Mouse (Mus musculus): ENCODE data around the gene Apoa5.

Gene Apoa5

DNA sequence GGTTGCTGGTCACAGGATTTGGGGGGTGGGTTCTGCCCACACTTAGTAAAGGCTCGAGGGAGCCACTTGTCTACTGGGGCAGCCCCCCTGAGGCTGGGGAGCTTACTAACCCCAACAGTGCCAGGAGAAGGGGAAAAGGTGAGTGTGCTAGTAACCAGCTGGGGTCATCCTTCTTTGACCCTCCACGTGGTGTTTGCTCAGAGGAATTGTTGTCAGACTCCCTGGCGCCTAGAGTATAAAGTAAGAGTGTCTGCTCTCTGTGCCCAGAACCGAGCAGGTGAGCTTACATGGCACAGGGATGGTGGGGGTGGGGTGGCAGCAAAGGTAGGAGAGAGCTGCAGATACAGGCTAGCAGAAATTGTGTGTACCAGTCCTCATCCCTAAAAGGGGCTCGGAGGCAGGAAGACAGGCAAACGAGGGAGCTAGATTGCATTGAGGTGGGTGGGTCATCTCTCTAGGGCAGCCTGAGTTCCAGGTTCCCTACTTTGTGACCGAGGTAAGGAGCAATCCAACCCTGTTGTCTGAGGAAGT, at the start of gene Apoa5:
Gene Apoa5 (plus strand): TSS at position 291 of the 531 bp plus-strand sequence.
- DNase-seq: no peak

- DNase-seq: no peak
Observed at GRCm38 (mm10) chr9:46223090-46223489, 45.3 kb upstream of the Apoa5 start.

GRCm38 (mm10) chr9:46224101-46224500, 44.3 kb upstream of the Apoa5 start:
- DNase-seq: no peak

DNA sequence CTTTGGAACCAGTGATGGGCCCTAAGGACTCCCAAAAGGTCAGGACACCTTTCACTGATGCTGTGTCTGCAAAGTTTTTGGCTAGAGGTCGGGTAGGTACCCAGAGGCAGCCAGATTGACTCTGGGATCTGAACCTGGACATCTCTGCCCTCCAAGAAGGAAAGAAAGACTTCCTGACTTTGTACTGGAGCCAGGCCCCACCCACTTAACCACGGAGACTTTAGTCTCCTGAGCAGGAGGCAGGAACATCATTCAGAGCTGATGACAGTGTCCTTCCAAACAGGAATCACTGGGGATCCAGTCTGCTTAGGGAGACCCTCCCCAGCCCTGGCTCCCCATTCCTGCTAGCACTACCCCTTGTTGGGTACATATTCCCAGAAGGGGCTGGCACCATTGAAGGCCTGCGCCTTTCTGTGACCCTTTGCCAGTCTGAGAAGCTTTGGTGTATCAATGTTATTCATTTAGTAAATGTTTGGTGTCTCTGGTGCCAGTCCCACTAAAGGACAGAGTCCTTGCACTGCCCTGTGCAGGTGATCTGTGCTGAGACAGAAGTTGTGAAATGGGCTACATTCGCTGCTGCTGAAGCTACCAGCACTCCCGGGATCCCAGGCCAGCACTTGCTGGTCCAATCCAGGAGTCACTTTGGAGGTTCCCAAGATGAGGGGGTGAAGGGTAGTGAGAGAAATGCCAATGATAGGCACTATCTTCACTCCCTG, 43.3 kb upstream of the Apoa5 start:
- no peak for DNase-seq

- DNase-seq: no peak
Observed at GRCm38 (mm10) chr9:46227064-46227614, 41.3 kb upstream of the Apoa5 start.

DNA sequence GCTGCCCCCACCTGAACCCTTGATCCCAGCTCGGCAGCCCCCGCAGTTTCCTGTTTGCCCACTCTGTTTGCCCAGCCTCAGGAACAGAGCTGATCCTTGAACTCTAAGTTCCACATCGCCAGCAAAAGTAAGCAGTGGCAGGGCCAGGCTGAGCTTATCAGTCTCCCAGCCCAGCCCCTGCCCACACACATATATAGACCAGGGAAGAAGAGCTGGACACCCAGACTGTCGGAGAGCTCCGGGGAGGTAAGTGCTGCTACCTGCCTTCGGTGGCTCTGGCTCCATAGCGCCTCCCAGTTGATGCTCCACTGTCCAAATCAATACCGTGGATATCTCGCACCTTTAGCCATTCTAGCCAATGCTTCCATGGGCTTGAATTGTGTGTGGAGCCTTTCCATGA, 39.9 kb upstream of the Apoa5 start, which contains the start of gene Apoa1:
Gene Apoa1 (plus strand): TSS at position 90 of the 400 bp plus-strand sequence.
- no peak for DNase-seq

- DNase-seq: peak; percentile 88
Observed at GRCm38 (mm10) chr9:46229573-46230449, 38.6 kb upstream of the Apoa5 start.

GRCm38 (mm10) chr9:46230450-46230975, 37.9 kb upstream of the Apoa5 start:
- DNase-seq: no peak

- no peak for DNase-seq
Observed at GRCm38 (mm10) chr9:46235196-46235595, 33.2 kb upstream of the Apoa5 start.

DNA sequence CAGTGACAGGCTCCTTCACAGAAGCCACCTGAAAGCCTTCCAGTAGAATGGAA, 33.0 kb upstream of the Apoa5 start, which contains the start of gene Apoc3:
Gene Apoc3 (minus strand): TSS at position 41 of the 53 bp plus-strand sequence.
- no peak for DNase-seq

GRCm38 (mm10) chr9:46235649-46236048, 32.8 kb upstream of the Apoa5 start:
- DNase-seq: no peak

DNA sequence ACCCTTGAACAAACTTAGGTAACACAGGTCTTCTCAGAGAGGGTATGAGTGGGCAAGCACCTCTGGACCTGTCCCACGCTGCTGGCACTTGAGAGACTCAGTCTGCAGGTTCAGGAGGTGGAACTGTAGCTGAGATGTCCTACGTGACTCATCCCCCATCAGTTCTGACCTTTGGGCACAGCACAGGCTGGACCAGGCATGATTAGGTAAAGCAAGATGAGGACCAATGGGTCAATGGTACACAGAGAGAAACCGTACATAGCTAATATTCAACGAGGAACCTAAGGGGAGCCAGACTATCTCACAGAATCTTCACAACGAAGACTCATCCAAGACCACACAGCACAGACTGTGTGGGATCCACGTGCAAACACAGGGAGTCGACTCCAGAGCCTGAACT, 29.6 kb upstream of the Apoa5 start:
- DNase-seq: no peak

- DNase-seq: no peak
Observed at GRCm38 (mm10) chr9:46240526-46241153, 27.8 kb upstream of the Apoa5 start, which contains the start of gene Apoa4. Gene Apoa4, plus strand, starts transcription at chr9:46240696.

- DNase-seq: no peak
Observed at GRCm38 (mm10) chr9:46241818-46242217, 26.6 kb upstream of the Apoa5 start.

GRCm38 (mm10) chr9:46243122-46243521, 25.3 kb upstream of the Apoa5 start:
- DNase-seq: no peak

DNA sequence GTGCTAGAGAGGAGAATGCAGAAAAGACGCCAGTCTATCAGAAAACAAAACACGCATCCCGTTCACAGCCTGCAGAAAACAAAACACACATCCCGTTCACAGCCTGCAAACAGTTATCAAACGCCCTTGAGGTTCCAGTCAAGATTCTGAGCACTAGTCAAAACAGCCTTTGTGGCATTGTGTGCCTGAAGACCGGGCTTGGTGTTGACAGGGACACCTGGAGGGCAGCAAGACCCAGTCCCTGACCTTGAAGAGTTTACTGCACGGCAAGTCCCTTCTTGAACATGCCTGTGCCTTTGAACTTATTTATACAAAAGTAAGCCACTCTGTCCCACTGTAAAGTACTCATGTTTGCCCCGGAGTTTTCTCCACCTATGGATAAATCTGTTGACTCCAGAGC, 24.8 kb upstream of the Apoa5 start:
- DNase-seq: no peak

DNA sequence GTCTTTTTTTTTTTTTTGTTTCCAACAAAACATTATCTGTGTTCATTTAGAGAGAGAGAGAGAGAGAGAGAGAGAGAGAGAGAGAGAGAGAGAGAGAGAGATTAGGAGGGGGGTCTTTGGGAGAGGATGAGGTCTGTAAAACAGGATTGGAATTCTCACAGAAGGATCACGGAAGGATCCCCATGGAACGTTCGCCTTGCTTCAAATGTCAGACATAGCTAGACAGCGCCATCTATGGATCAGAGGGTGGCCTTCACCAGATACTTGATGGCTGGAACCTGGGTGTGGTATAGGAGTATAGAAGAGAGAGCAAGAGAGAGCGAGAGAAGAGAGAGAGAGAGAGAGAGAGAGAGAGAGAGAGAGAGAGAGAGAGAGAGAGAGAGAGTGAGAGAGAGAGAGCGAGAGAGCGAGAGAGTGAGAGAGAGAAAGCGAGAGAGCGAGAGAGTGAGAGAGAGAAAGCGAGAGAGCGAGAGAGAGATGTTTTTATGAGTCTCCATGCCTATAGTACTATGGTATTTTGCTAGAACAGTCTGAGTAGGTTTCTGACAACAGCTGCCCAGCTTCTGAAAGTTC, 21.6 kb upstream of the Apoa5 start:
- DNase-seq: peak; percentile 33

DNA sequence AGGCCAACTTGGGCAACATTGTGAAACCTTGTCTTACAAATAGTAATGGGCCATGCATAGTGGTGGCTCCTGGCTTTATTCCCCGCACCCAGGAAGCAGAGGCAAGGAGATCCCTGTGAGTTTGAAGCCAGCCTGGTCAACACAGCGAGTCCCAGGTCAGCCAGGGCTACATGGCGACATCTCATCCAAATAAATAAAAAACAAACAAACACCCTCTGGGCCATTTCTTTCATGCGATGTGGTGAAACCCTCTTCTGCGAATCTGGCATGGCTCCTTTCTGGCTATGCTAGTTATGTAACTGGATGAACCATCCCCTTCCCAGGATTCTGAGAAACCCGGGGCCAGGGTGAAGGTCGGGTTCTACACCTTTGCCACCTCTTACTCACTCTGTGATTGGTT, 12.3 kb upstream of the Apoa5 start:
- no peak for DNase-seq

GRCm38 (mm10) chr9:46256658-46257385, 11.6 kb upstream of the Apoa5 start:
- DNase-seq: no peak

GRCm38 (mm10) chr9:46257546-46257945, 10.9 kb upstream of the Apoa5 start:
- no peak for DNase-seq

- no peak for DNase-seq
Observed at GRCm38 (mm10) chr9:46259111-46259510, 9.3 kb upstream of the Apoa5 start.

DNA sequence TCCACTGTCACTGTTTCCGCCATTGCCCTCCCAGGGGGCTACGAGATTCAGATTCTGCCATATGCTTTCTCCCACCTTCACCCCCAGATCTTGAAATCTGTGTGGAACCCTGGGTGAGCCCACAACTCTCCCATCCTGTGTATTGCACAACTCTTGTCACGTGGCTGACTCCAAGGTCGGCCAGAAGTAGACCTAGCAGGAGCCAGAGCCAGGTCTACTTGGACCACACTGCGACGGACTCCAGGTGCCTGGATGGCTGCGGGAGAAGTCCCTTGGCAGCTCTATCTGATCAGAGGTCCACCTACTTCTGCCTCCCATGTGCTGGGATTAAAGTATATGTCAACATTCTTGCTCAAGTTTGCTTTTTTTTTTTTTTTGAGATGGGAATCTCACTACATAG, 7.3 kb upstream of the Apoa5 start:
- DNase-seq: no peak

Data from right cerebral cortex, postnatal 25 days (tissue).